Mouse (Mus musculus): ENCODE results near the gene Itpa. TPM values are rescaled to one million over a fixed set of nuclear protein-coding genes. Genes with fewer than 3 reads are reported as not detected.

Itpa gene
- total and polyA plus RNA-seq, 3 experiments: 102 to 137 TPM; not detected in 1

DNA sequence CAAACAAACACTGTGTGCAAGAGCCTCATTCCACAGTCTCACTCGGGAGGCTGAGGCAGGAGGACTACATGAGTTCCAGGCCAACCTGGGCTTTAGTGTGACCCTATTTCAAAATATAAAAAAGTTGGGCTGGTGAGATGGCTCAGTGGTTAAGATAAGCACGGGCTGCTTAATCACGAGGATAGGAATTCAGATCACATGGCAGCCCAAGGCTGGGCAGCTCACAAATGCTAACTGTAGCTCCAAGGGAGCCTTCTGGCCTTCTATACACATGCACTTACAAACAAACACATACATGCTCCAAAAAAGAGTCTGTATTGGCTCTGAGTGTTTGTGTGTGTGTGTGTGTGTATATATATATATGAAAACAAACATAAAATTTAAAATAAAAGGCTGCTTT, 26.2 kb downstream of the Itpa start:
- peak overlapping the region; percentile 18; the same call in 1 of the 2 replicates for H3K9ac ChIP-seq (ENCODE audit: control insufficient read depth, low read depth, low read length, poor library complexity, severe bottlenecking)
- peak overlapping the region; percentile 15 for H3K27ac ChIP-seq (ENCODE audit: control insufficient read depth, low read depth, low read length)
- H3K4me3 ChIP-seq (ENCODE audit: control insufficient read depth in 1 of 2, insufficient read depth in 1 of 2, low read depth in 2 of 2, low read length in 2 of 2): no peak overlapping the region
- no peaks in the 10 kb centered on the region for H3K9me3 ChIP-seq (replicated peaks; ENCODE audit: insufficient read depth, low read length)
- H3K79me2 ChIP-seq (ENCODE audit: control insufficient read depth, insufficient read depth, low read length, poor library complexity): no peaks in the 10 kb centered on the region
- peaks cover 2 to 14% of the 10 kb centered on the region in 2 experiments; a peak in 2 of 4 replicates for H3K4me1 ChIP-seq (ENCODE audit: control insufficient read depth in 1 of 2, insufficient read depth in 2 of 2, low read length in 2 of 2)
- TF ChIP-seq USF2 (IDR thresholded peaks at IDR 0.05; ENCODE audit: borderline replicate concordance in 1 of 2, insufficient read depth in 1 of 2, low read depth in 1 of 2, low read length in 2 of 2) (peak in 1 of 2 experiments; percentile 47; a peak in 1 of 4 replicates), MXI1 (IDR thresholded peaks at IDR 0.05; ENCODE audit: low read depth, low read length) (peak; percentile 61; the same call in 1 of the 2 replicates), POLR2AphosphoS2 (IDR thresholded peaks at IDR 0.05; ENCODE audit: low read length) (no peak), NRF1 (IDR thresholded peaks at IDR 0.05; ENCODE audit: insufficient read depth, low read depth, low read length, poor library complexity, severe bottlenecking) (no peak), CHD1 (IDR thresholded peaks at IDR 0.05; ENCODE audit: low read depth, low read length) (no peak), RAD21 (IDR thresholded peaks at IDR 0.05; ENCODE audit: low read depth, low read length) (no peak), RCOR1 (IDR thresholded peaks at IDR 0.05; ENCODE audit: low read depth, low read length) (no peak), SIN3A (IDR thresholded peaks at IDR 0.05; ENCODE audit: low read length) (no peak), UBTF (IDR thresholded peaks at IDR 0.05; ENCODE audit: borderline replicate concordance, insufficient read depth, low read depth, low read length) (no peak), MAFK (IDR thresholded peaks at IDR 0.05; ENCODE audit: borderline replicate concordance, low read depth, low read length) (no peak), POLR2A (IDR thresholded peaks at IDR 0.05; ENCODE audit: control insufficient read depth in 1 of 2, insufficient read depth in 1 of 2, low read depth in 1 of 2, low read length in 2 of 2, poor library complexity in 1 of 2) (no peak), BHLHE40 (IDR thresholded peaks at IDR 0.05; ENCODE audit: borderline replicate concordance, low read depth, low read length) (peak; percentile 28; the same call in 1 of the 2 replicates), MAX (IDR thresholded peaks at IDR 0.05; ENCODE audit: low read length) (peak; percentile 68), ZC3H11A (IDR thresholded peaks at IDR 0.05; ENCODE audit: low read depth, low read length) (no peak), TCF12 (IDR thresholded peaks at IDR 0.05; ENCODE audit: low read depth, low read length) (0 out of 2 replicates have a peak, but pooled peaks have one; percentile 10), SMC3 (IDR thresholded peaks at IDR 0.05; ENCODE audit: low read depth, low read length) (0 out of 2 replicates have a peak, but pooled peaks have one; percentile 3), USF1 (IDR thresholded peaks at IDR 0.05; ENCODE audit: low read depth, low read length) (peak; percentile 81), ZMIZ1 (IDR thresholded peaks at IDR 0.05; ENCODE audit: low read depth, low read length) (no peak), ZNF384 (IDR thresholded peaks at IDR 0.05; ENCODE audit: low read depth, low read length) (peak; percentile 38; the same call in 1 of the 2 replicates), JUND (IDR thresholded peaks at IDR 0.05; ENCODE audit: low read depth, low read length) (no peak), CHD2 (IDR thresholded peaks at IDR 0.05; ENCODE audit: low read length) (no peak), EP300 (IDR thresholded peaks at IDR 0.05; ENCODE audit: low read depth in 1 of 2, low read length in 2 of 2) (peak; percentile 14 to 20; a peak in 1 of 4 replicates), MYC (IDR thresholded peaks at IDR 0.05; ENCODE audit: low read depth, low read length) (no peak)
- peaks cover 0 to 7% of the 10 kb centered on the region in 2 experiments; a peak in 2 of 4 replicates for H3K36me3 ChIP-seq (ENCODE audit: control insufficient read depth in 1 of 2, insufficient read depth in 2 of 2, low read length in 2 of 2)
- H3K27me3 ChIP-seq (ENCODE audit: control insufficient read depth in 1 of 2, insufficient read depth in 2 of 2, low read length in 2 of 2): no peaks in the 10 kb centered on the region
- peak; percentile 39 for DNase-seq (ENCODE audit: low read depth, low spot score)
